In genomic region chr3:72504281-72504680, GRCm38 (mm10) we compare ENCODE assay signal across 19 mouse cellular contexts.
A peak's percentile ranks its signal among the peaks of the same experiment; 100 is the strongest.
DNase-seq lines count a peak whose midpoint lies in the region; ATAC-seq and TF ChIP-seq lines count a peak whose summit lies in the region.
"Had no signal": no experiment of that assay in that cellular context is flagged by ENCODE, and none has a peak within 500 bp of the region (broad histone marks: within the 10 kb centered on the region; RNA-seq: fewer than 3 reads in every experiment).

No protein-coding gene starts in this region.

- no peak overlapping the region for H3K9ac ChIP-seq in hindbrain, embryonic 15.5 days
- H3K9ac ChIP-seq in hindbrain, embryonic 12.5 days: no peak overlapping the region
- H3K9ac ChIP-seq in limb, embryonic 14.5 days (ENCODE audit: low read depth, low read length, severe bottlenecking): no peak overlapping the region
- H3K9ac ChIP-seq in heart, embryonic 11.5 days (ENCODE audit: low read depth, low read length): no peak overlapping the region
- H3K9ac ChIP-seq: liver, embryonic 14.5 days; stomach, embryonic 15.5 days had no signal

- no peaks in the 10 kb centered on the region for H3K4me1 ChIP-seq in hindbrain, embryonic 15.5 days (replicated peaks)
- H3K4me1 ChIP-seq in hindbrain, embryonic 12.5 days: no peaks in the 10 kb centered on the region
- no peaks in the 10 kb centered on the region for H3K4me1 ChIP-seq in limb, embryonic 14.5 days (ENCODE audit: control insufficient read depth, insufficient read depth, low read length)
- H3K4me1 ChIP-seq in heart, embryonic 11.5 days (ENCODE audit: control insufficient read depth, insufficient read depth, low read length): no peaks in the 10 kb centered on the region
- H3K4me1 ChIP-seq: heart, embryonic 10.5 days; megakaryocyte, embryonic 14.5 days; stomach, embryonic 15.5 days had no signal

- peak; percentile 59; the same call in 1 of the 2 replicates for ATAC-seq in hindbrain, embryonic 15.5 days (ENCODE audit: low FRiP score, low read depth)
- ATAC-seq in hindbrain, embryonic 12.5 days (ENCODE audit: low FRiP score): no peak
- no peak for ATAC-seq in limb, embryonic 14.5 days (ENCODE audit: low FRiP score, low read depth)
- ATAC-seq in heart, embryonic 11.5 days (replicated peaks; ENCODE audit: insufficient number of reproducible peaks, low FRiP score, low TSS enrichment): no peak
- ATAC-seq: CD4-positive, CD25-positive, alpha-beta regulatory T cell, adult 4 months; intestine, postnatal 0 days; lung, postnatal 0 days had no signal

- 67% methylated on average over 4 of the region's 4 CpGs for WGBS in hindbrain, embryonic 15.5 days
- 58% methylated on average over 4 of the region's 4 CpGs for WGBS in hindbrain, embryonic 12.5 days
- WGBS in limb, embryonic 14.5 days: 46% methylated on average over 4 of the region's 4 CpGs
- 64% methylated on average over 4 of the region's 4 CpGs for WGBS in heart, embryonic 11.5 days (ENCODE audit: insufficient replicate concordance)

- H3K9me3 ChIP-seq in hindbrain, embryonic 15.5 days: no peaks in the 10 kb centered on the region
- H3K9me3 ChIP-seq in hindbrain, embryonic 12.5 days (replicated peaks): no peaks in the 10 kb centered on the region
- H3K9me3 ChIP-seq in limb, embryonic 14.5 days (ENCODE audit: control insufficient read depth, low read length): no peaks in the 10 kb centered on the region
- no peaks in the 10 kb centered on the region for H3K9me3 ChIP-seq in heart, embryonic 11.5 days (replicated peaks; ENCODE audit: control insufficient read depth, low read length)
- H3K9me3 ChIP-seq: heart, embryonic 10.5 days; megakaryocyte, embryonic 14.5 days; stomach, embryonic 15.5 days had no signal

- H3K27me3 ChIP-seq in hindbrain, embryonic 15.5 days: no peaks in the 10 kb centered on the region
- no peaks in the 10 kb centered on the region for H3K27me3 ChIP-seq in hindbrain, embryonic 12.5 days
- H3K27me3 ChIP-seq in limb, embryonic 14.5 days (ENCODE audit: control insufficient read depth, insufficient read depth, low read length): no peaks in the 10 kb centered on the region
- H3K27me3 ChIP-seq in heart, embryonic 11.5 days (ENCODE audit: control insufficient read depth, insufficient read depth, low read length): no peaks in the 10 kb centered on the region
- H3K27me3 ChIP-seq: megakaryocyte, embryonic 14.5 days; stomach, embryonic 15.5 days had no signal

- no peaks in the 10 kb centered on the region for H3K36me3 ChIP-seq in hindbrain, embryonic 15.5 days
- H3K36me3 ChIP-seq in hindbrain, embryonic 12.5 days: no peaks in the 10 kb centered on the region
- no peaks in the 10 kb centered on the region for H3K36me3 ChIP-seq in limb, embryonic 14.5 days (ENCODE audit: control insufficient read depth, insufficient read depth, low read length)
- H3K36me3 ChIP-seq in heart, embryonic 11.5 days (ENCODE audit: control insufficient read depth, insufficient read depth, low read length): no peaks in the 10 kb centered on the region
- H3K36me3 ChIP-seq: heart, embryonic 10.5 days; stomach, embryonic 15.5 days had no signal

- no peak for TF ChIP-seq CTCF in brain, embryonic 14.5 days (IDR thresholded peaks at IDR 0.05; ENCODE audit: borderline replicate concordance, extremely low read depth, insufficient read depth, insufficient read length)

- H3K4me3 ChIP-seq in hindbrain, embryonic 15.5 days: no peak overlapping the region
- H3K4me3 ChIP-seq in hindbrain, embryonic 12.5 days: no peak overlapping the region
- H3K4me3 ChIP-seq in limb, embryonic 14.5 days (replicated peaks; ENCODE audit: low read length): no peak overlapping the region
- H3K4me3 ChIP-seq in heart, embryonic 11.5 days (ENCODE audit: low read depth, low read length): no peak overlapping the region
- H3K4me3 ChIP-seq: heart, embryonic 10.5 days; megakaryocyte, embryonic 14.5 days; stomach, embryonic 15.5 days had no signal

- H3K4me2 ChIP-seq in hindbrain, embryonic 15.5 days: no peak overlapping the region
- H3K4me2 ChIP-seq in hindbrain, embryonic 12.5 days (replicated peaks): no peak overlapping the region
- H3K4me2 ChIP-seq in limb, embryonic 14.5 days (replicated peaks; ENCODE audit: low read depth, low read length, severe bottlenecking): no peak overlapping the region
- no peak overlapping the region for H3K4me2 ChIP-seq in heart, embryonic 11.5 days
- H3K4me2 ChIP-seq: stomach, embryonic 15.5 days had no signal

- no peak for TF ChIP-seq POLR2A in brain, embryonic 14.5 days (IDR thresholded peaks at IDR 0.05; ENCODE audit: borderline replicate concordance, extremely low read depth, insufficient read depth, insufficient read length, poor library complexity, severe bottlenecking)
- no peak for TF ChIP-seq POLR2A in limb, embryonic 14.5 days (IDR thresholded peaks at IDR 0.05; ENCODE audit: borderline replicate concordance, extremely low read depth, insufficient read depth, insufficient read length)

- peak; percentile 47 for DNase-seq in brain, adult 2 months (ENCODE audit: low read depth, low spot score)
- peak; percentile 54 for DNase-seq in brain, embryonic 14.5 days (ENCODE audit: low read depth)
- DNase-seq in limb, embryonic 14.5 days (ENCODE audit: low spot score): peak; percentile 10
- DNase-seq in cerebellum, postnatal 4 days (ENCODE audit: low spot score in 2 of 2): no peak
- DNase-seq: adrenal gland, adult 8-10 months; cerebellum, adult 2 months; gastrocnemius, postnatal 14 days; kidney, postnatal 36 days; thymus, postnatal 14 days had no signal

- H3K27ac ChIP-seq in hindbrain, embryonic 15.5 days (replicated peaks): no peak overlapping the region
- H3K27ac ChIP-seq in hindbrain, embryonic 12.5 days: no peak overlapping the region
- H3K27ac ChIP-seq in limb, embryonic 14.5 days (replicated peaks; ENCODE audit: low read depth, low read length): no peak overlapping the region
- H3K27ac ChIP-seq in heart, embryonic 11.5 days (ENCODE audit: low read depth, low read length): no peak overlapping the region
- H3K27ac ChIP-seq: heart, embryonic 10.5 days; liver, embryonic 14.5 days; stomach, embryonic 15.5 days had no signal

Comparison
In these comparisons a context has a peak if more than half of its experiments do, and no peak if none do; other contexts are left out.
1. DNase-seq: peak in brain, adult 2 months (single experiment), brain, embryonic 14.5 days (single experiment) and limb, embryonic 14.5 days (single experiment); none in cerebellum, postnatal 4 days (0 of 2).